Mouse (Mus musculus) hindlimb bud, embryonic 11.5 days (tissue): ENCODE results near the gene Ipo7.
"Not testable (repeated sequence)": the region's sequence is repeated elsewhere in the genome, so short reads cannot be mapped to it uniquely, and the experiment has no call there.

Source experiments
- DNase-seq: peaks from one replicate; pipeline ENCODE4 v3.0.0-alpha.2; 2012; ENCODE audit warnings: low read depth, low spot score; ENCODE audit errors: extremely low spot score

Gene Ipo7

GRCm38 (mm10) chr7:110018631-110019482, 783 bp downstream of the Ipo7 start:
- no peak for DNase-seq

- no peak for DNase-seq
These were observed 5.5 kb downstream of the Ipo7 start for GRCm38 (mm10) chr7:110023553-110023952.

GRCm38 (mm10) chr7:110026594-110026993, 8.5 kb downstream of the Ipo7 start:
- no peak for DNase-seq

- DNase-seq = no peak
These were observed 10.8 kb downstream of the Ipo7 start for GRCm38 (mm10) chr7:110028826-110029225.

GRCm38 (mm10) chr7:110030342-110030741, 12.3 kb downstream of the Ipo7 start:
- no peak for DNase-seq

- not testable (repeated sequence) for DNase-seq
These were observed 39.6 kb downstream of the Ipo7 start for GRCm38 (mm10) chr7:110057723-110058122.

- no peak for DNase-seq
These were observed 41.2 kb downstream of the Ipo7 start for GRCm38 (mm10) chr7:110059092-110059785.

GRCm38 (mm10) chr7:110060106-110060668, 42.1 kb downstream of the Ipo7 start:
- DNase-seq = no peak

- no peak for DNase-seq
These were observed 42.7 kb downstream of the Ipo7 start for GRCm38 (mm10) chr7:110060669-110061198.

GRCm38 (mm10) chr7:110061199-110061751, 43.2 kb downstream of the Ipo7 start, which contains the start of gene Zfp143:
Gene Zfp143 (plus strand): TSS chr7:110061217.
- DNase-seq = peak; percentile 99

GRCm38 (mm10) chr7:110061752-110062273, 43.7 kb downstream of the Ipo7 start:
- no peak for DNase-seq

GRCm38 (mm10) chr7:110063731-110064130, 45.7 kb downstream of the Ipo7 start:
- DNase-seq = no peak

- no peak for DNase-seq
These were observed 51.0 kb downstream of the Ipo7 start for GRCm38 (mm10) chr7:110069070-110069469.

GRCm38 (mm10) chr7:110078168-110078567, 60.1 kb downstream of the Ipo7 start:
- no peak for DNase-seq

- DNase-seq = no peak
These were observed 65.5 kb downstream of the Ipo7 start for GRCm38 (mm10) chr7:110083386-110084165.

- no peak for DNase-seq
These were observed 67.1 kb downstream of the Ipo7 start for GRCm38 (mm10) chr7:110085217-110085616.

GRCm38 (mm10) chr7:110087914-110088313, 69.8 kb downstream of the Ipo7 start:
- no peak for DNase-seq

- no peak for DNase-seq
These were observed 73.6 kb downstream of the Ipo7 start for GRCm38 (mm10) chr7:110091670-110092069.

GRCm38 (mm10) chr7:110096332-110096731, 78.3 kb downstream of the Ipo7 start:
- no peak for DNase-seq

- no peak for DNase-seq
These were observed 79.2 kb downstream of the Ipo7 start for GRCm38 (mm10) chr7:110097106-110097793.
